Mouse (Mus musculus): ENCODE results near the gene Gm5891.
"Not testable (repeated sequence)": the region's sequence is repeated elsewhere in the genome, so short reads cannot be mapped to it uniquely, and the experiment has no call there.

The Gm5891 gene

DNA sequence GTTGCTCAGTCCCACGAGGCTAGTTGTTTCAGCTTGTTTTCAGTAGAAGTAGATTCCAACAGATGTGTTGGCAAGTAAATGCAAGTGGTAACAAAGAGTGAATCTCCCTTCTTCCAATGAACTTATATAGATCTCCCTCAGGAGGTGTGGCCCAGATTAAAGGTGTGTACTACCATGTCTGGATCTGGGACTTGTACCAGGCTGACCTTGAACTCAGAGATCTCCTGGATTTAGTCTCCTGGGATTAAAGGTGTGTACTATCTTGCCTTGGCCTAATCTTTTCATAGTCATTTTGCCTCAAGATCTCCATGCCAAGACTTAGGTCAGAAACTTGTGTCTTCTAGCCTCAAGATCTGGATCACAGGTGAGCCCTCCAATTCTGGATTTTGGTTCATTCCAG lies at the start of gene Gm5891:
TSS of gene Gm5891 (minus strand) at position 101 of the 400 bp plus-strand sequence.
- DNase-seq = not testable (repeated sequence)
